Mouse (Mus musculus): ENCODE results near the gene Schip1.

GRCm38 (mm10) chr3:68187471-68187870 is 122.9 kb downstream of the Schip1 start:
- no peak for TF ChIP-seq EP300 (IDR thresholded peaks at IDR 0.05; ENCODE audit: low read depth)
- TF ChIP-seq CTCF (IDR thresholded peaks at IDR 0.05; ENCODE audit: low read depth) = no peak
